Mouse (Mus musculus): Measurements from ENCODE around the gene Fam177a.
A peak's percentile ranks its signal among the peaks of the same experiment; 100 is the strongest.
"Not testable (repeated sequence)": the region's sequence is repeated elsewhere in the genome, so short reads cannot be mapped to it uniquely, and the experiment has no call there.

The Fam177a gene

GRCm38 (mm10) chr12:55124242-55124641 lies at the start of gene Fam177a:
Gene Fam177a, plus strand, starts transcription at chr12:55124469.
- not testable (repeated sequence) for DNase-seq (ENCODE audit: low spot score in 2 of 2)

GRCm38 (mm10) chr12:55075296-55075695 lies 49.0 kb upstream of the Fam177a start:
- DNase-seq (ENCODE audit: low spot score in 2 of 2) = no peak

- not testable (repeated sequence) for DNase-seq (ENCODE audit: low spot score in 2 of 2)
These were observed 45.6 kb upstream of the Fam177a start for GRCm38 (mm10) chr12:55078706-55079105.

GRCm38 (mm10) chr12:55079726-55080600 lies 44.3 kb upstream of the Fam177a start, which contains the start of the genes 2700097O09Rik and Srp54a:
Gene 2700097O09Rik, minus strand, starts transcription at chr12:55080110.
Gene Srp54a, plus strand, starts transcription at chr12:55080262.
- peak; percentile 90 to 95 for DNase-seq (ENCODE audit: low spot score in 2 of 2)

GRCm38 (mm10) chr12:55080601-55080942 lies 43.7 kb upstream of the Fam177a start:
- not testable (repeated sequence) for DNase-seq (ENCODE audit: low spot score in 2 of 2)

- DNase-seq (ENCODE audit: low spot score in 2 of 2) = not testable (repeated sequence)
These were observed 32.1 kb upstream of the Fam177a start for GRCm38 (mm10) chr12:55092127-55092526.

- not testable (repeated sequence) for DNase-seq (ENCODE audit: low spot score in 2 of 2)
These were observed 11.7 kb upstream of the Fam177a start for GRCm38 (mm10) chr12:55112616-55113015.

- DNase-seq (ENCODE audit: low spot score in 2 of 2) = not testable (repeated sequence)
These were observed 462 bp downstream of the Fam177a start for GRCm38 (mm10) chr12:55124731-55125130.

- DNase-seq (ENCODE audit: low spot score in 2 of 2) = not testable (repeated sequence)
These were observed 11.3 kb downstream of the Fam177a start for GRCm38 (mm10) chr12:55135540-55135939.

GRCm38 (mm10) chr12:55137859-55138258 lies 13.6 kb downstream of the Fam177a start:
- DNase-seq (ENCODE audit: low spot score in 2 of 2) = not testable (repeated sequence)

GRCm38 (mm10) chr12:55154559-55155448 lies 30.5 kb downstream of the Fam177a start, which contains the start of gene Srp54b:
Gene Srp54b, plus strand, starts transcription at chr12:55155104.
- DNase-seq (ENCODE audit: low spot score in 2 of 2) = not testable (repeated sequence)

GRCm38 (mm10) chr12:55155449-55155783 lies 31.1 kb downstream of the Fam177a start:
- DNase-seq (ENCODE audit: low spot score in 2 of 2) = not testable (repeated sequence)

GRCm38 (mm10) chr12:55167034-55167557 lies 42.8 kb downstream of the Fam177a start:
- not testable (repeated sequence) for DNase-seq (ENCODE audit: low spot score in 2 of 2)

GRCm38 (mm10) chr12:55187686-55188085 lies 63.4 kb downstream of the Fam177a start:
- DNase-seq (ENCODE audit: low spot score in 2 of 2) = not testable (repeated sequence)

- not testable (repeated sequence) for DNase-seq (ENCODE audit: low spot score in 2 of 2)
These were observed 64.9 kb downstream of the Fam177a start for GRCm38 (mm10) chr12:55189127-55189526.
